Mouse (Mus musculus): Measurements from ENCODE around the gene Oasl2. TPM values are rescaled to one million over a fixed set of nuclear protein-coding genes. Genes with fewer than 3 reads are reported as not detected.
"Not testable (repeated sequence)": the region's sequence is repeated elsewhere in the genome, so short reads cannot be mapped to it uniquely, and the experiment has no call there.

Oasl2 gene
- polyA plus RNA-seq, 1 experiment: 2.1 TPM

DNA sequence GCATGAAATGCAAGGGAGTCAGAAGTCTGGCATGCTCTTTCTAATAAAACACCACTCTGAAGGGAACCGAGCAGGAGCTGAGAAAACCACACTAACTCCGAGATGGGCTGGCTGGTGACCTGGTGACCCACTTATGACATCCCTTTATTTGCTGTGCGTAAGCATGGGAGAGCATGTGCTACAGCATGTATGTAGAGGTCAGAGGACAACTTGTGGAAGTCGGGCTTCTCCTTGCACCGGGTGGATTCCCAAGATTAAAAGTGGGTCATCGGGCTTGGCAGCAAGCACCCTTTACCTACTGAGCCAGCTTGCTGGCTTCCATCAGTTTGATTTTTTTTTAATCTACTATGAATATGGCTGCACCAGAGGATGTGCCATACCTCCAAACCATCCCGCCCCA is 19.2 kb upstream of the Oasl2 start:
- no peaks in the 10 kb centered on the region for H3K79me2 ChIP-seq (ENCODE audit: control insufficient read depth, insufficient read depth)
- peaks cover 45% of the 10 kb centered on the region for H3K27me3 ChIP-seq (ENCODE audit: control insufficient read depth, insufficient read depth, insufficient read length)
- no peak overlapping the region for H3K4me3 ChIP-seq
- H3ac ChIP-seq (ENCODE audit: control insufficient read depth, insufficient read length): no peak overlapping the region
- H3K4me2 ChIP-seq (ENCODE audit: low read depth): no peak overlapping the region
- no peaks in the 10 kb centered on the region for H3K36me3 ChIP-seq (ENCODE audit: control insufficient read depth, insufficient read depth)
- TF ChIP-seq MYOD1 (IDR thresholded peaks at IDR 0.05; ENCODE audit: control insufficient read depth in 1 of 3, insufficient read length in 2 of 3, low read depth in 2 of 3) (no peak), POLR2AphosphoS2 (IDR thresholded peaks at IDR 0.05; ENCODE audit: insufficient read length, low read depth) (no peak), POLR2A (IDR thresholded peaks at IDR 0.05; ENCODE audit: insufficient read length, low read depth) (no peak), SRF (IDR thresholded peaks at IDR 0.05; ENCODE audit: control insufficient read depth, insufficient read length, low read depth) (no peak), TCF12 (IDR thresholded peaks at IDR 0.05; ENCODE audit: insufficient read depth, poor library complexity, severe bottlenecking) (no peak), TCF3 (IDR thresholded peaks at IDR 0.05; ENCODE audit: insufficient read length, low read depth) (no peak), REST (IDR thresholded peaks at IDR 0.05; ENCODE audit: insufficient read depth, insufficient read length) (no peak), E2F4 (IDR thresholded peaks at IDR 0.05; ENCODE audit: insufficient read depth) (no peak), MYOG (IDR thresholded peaks at IDR 0.05; ENCODE audit: control insufficient read depth in 1 of 3, insufficient read depth in 1 of 3, insufficient read length in 2 of 3, low read depth in 2 of 3) (no peak), USF1 (IDR thresholded peaks at IDR 0.05; ENCODE audit: low read depth) (no peak), CEBPB (IDR thresholded peaks at IDR 0.05; ENCODE audit: insufficient read depth, poor library complexity, severe bottlenecking) (no peak), MAX (IDR thresholded peaks at IDR 0.05; ENCODE audit: low read depth) (no peak)

DNA sequence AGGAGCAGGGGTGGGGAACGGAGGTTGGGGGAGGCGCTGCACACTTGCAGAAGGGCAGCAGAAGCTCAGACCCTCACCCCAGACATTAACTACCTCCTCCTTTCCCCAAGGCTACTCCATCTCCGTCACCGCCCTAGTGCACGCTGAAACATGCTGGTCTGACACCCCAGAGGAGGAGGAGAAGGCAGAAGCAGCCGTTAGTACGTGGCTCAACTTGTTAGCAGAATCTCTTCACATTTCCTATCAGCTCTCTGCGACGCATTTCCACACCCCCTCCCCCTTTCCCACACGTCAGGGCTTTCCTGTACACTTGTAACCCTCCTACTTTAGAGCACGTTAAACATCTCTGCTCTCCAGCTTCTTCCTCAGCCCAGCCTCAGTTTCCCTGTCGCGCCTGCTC is 17.3 kb upstream of the Oasl2 start:
- H3ac ChIP-seq (ENCODE audit: control insufficient read depth, insufficient read length): no peak overlapping the region
- TF ChIP-seq SRF (IDR thresholded peaks at IDR 0.05; ENCODE audit: control insufficient read depth, insufficient read length, low read depth): no peak
- no peak for TF ChIP-seq TCF12 (IDR thresholded peaks at IDR 0.05; ENCODE audit: insufficient read depth, poor library complexity, severe bottlenecking)
- TF ChIP-seq TCF3 (IDR thresholded peaks at IDR 0.05; ENCODE audit: insufficient read length, low read depth): no peak
- TF ChIP-seq CEBPB (IDR thresholded peaks at IDR 0.05; ENCODE audit: insufficient read depth, poor library complexity, severe bottlenecking): no peak
- TF ChIP-seq REST (IDR thresholded peaks at IDR 0.05; ENCODE audit: insufficient read depth, insufficient read length): no peak
- TF ChIP-seq POLR2A (IDR thresholded peaks at IDR 0.05; ENCODE audit: insufficient read length, low read depth): no peak
- no peak for TF ChIP-seq POLR2AphosphoS2 (IDR thresholded peaks at IDR 0.05; ENCODE audit: insufficient read length, low read depth)
- no peak for TF ChIP-seq USF1 (IDR thresholded peaks at IDR 0.05; ENCODE audit: low read depth)
- TF ChIP-seq MYOG (IDR thresholded peaks at IDR 0.05; ENCODE audit: control insufficient read depth in 1 of 3, insufficient read depth in 1 of 3, insufficient read length in 2 of 3, low read depth in 2 of 3): no peak
- TF ChIP-seq MYOD1 (IDR thresholded peaks at IDR 0.05; ENCODE audit: control insufficient read depth in 1 of 3, insufficient read length in 2 of 3, low read depth in 2 of 3): no peak
- TF ChIP-seq MAX (IDR thresholded peaks at IDR 0.05; ENCODE audit: low read depth): no peak
- no peak for TF ChIP-seq E2F4 (IDR thresholded peaks at IDR 0.05; ENCODE audit: insufficient read depth)
- no peak overlapping the region for H3K4me3 ChIP-seq
- no peaks in the 10 kb centered on the region for H3K36me3 ChIP-seq (ENCODE audit: control insufficient read depth, insufficient read depth)
- no peak overlapping the region for H3K4me2 ChIP-seq (ENCODE audit: low read depth)
- H3K27me3 ChIP-seq (ENCODE audit: control insufficient read depth, insufficient read depth, insufficient read length): peaks cover 33% of the 10 kb centered on the region
- no peaks in the 10 kb centered on the region for H3K79me2 ChIP-seq (ENCODE audit: control insufficient read depth, insufficient read depth)

GRCm38 (mm10) chr5:114882319-114882718 is 14.4 kb upstream of the Oasl2 start:
- peaks cover 19% of the 10 kb centered on the region for H3K27me3 ChIP-seq (ENCODE audit: control insufficient read depth, insufficient read depth, insufficient read length)
- not testable (repeated sequence) for H3K4me2 ChIP-seq (ENCODE audit: low read depth); H3ac ChIP-seq (ENCODE audit: control insufficient read depth, insufficient read length); H3K4me3 ChIP-seq; H3K36me3 ChIP-seq (ENCODE audit: control insufficient read depth, insufficient read depth); H3K79me2 ChIP-seq (ENCODE audit: control insufficient read depth, insufficient read depth)

DNA sequence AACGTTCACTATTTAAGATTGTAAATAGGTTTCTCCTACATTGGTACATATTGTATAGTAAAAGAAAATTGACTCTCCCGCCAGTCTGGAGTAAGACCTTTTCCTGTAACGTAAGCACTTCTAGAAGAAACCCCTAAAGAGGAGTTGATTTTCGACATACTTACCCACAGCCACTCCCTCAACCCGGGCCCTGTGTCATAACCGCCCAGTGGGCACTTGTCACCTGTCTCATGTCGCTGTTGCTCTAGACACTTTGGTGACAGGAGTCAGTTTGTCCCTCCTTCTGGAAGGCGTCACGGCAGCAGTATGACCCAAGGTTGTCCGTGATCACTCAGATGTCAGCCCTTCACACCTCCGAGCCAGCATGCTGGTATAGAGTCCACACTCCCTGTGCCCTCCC is 13.7 kb upstream of the Oasl2 start:
- Histone ChIP-seq H3K36me3 (ENCODE audit: control insufficient read depth, insufficient read depth) (no peaks in the 10 kb centered on the region), H3K27me3 (ENCODE audit: control insufficient read depth, insufficient read depth, insufficient read length) (peaks cover 15% of the 10 kb centered on the region), H3K4me3 (no peak overlapping the region), H3K4me2 (ENCODE audit: low read depth) (no peak overlapping the region), H3ac (ENCODE audit: control insufficient read depth, insufficient read length) (no peak overlapping the region), H3K79me2 (ENCODE audit: control insufficient read depth, insufficient read depth) (no peaks in the 10 kb centered on the region)
- no peak for TF ChIP-seq CEBPB (IDR thresholded peaks at IDR 0.05; ENCODE audit: insufficient read depth, poor library complexity, severe bottlenecking)
- TF ChIP-seq POLR2A (IDR thresholded peaks at IDR 0.05; ENCODE audit: insufficient read length, low read depth): no peak
- no peak for TF ChIP-seq TCF12 (IDR thresholded peaks at IDR 0.05; ENCODE audit: insufficient read depth, poor library complexity, severe bottlenecking)
- TF ChIP-seq SRF (IDR thresholded peaks at IDR 0.05; ENCODE audit: control insufficient read depth, insufficient read length, low read depth): no peak
- no peak for TF ChIP-seq MYOD1 (IDR thresholded peaks at IDR 0.05; ENCODE audit: control insufficient read depth in 1 of 3, insufficient read length in 2 of 3, low read depth in 2 of 3)
- TF ChIP-seq TCF3 (IDR thresholded peaks at IDR 0.05; ENCODE audit: insufficient read length, low read depth): no peak
- no peak for TF ChIP-seq E2F4 (IDR thresholded peaks at IDR 0.05; ENCODE audit: insufficient read depth)
- no peak for TF ChIP-seq USF1 (IDR thresholded peaks at IDR 0.05; ENCODE audit: low read depth)
- TF ChIP-seq MAX (IDR thresholded peaks at IDR 0.05; ENCODE audit: low read depth): no peak

DNA sequence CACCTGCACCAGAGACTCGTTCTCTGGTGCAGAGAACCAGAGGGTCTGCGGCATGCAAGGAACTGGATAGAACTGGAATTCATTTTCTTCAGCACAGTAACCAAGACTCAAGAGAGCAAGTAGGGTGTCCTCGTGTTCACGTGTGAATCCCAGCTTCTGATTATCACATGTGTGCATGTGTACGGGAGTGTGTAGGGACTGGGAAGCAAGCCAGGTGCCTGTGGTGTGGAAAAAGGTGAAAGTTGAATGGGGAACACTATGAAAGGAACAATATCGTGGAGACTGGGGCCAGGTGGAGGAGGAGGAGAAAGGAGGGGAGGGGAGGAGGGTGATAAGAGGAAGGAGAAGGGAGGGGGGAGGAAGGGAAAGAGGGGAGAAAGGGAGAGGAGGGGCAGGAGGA is 9.9 kb upstream of the Oasl2 start:
- Histone ChIP-seq H3K27me3 (ENCODE audit: control insufficient read depth, insufficient read depth, insufficient read length) (no peaks in the 10 kb centered on the region), H3K4me2 (ENCODE audit: low read depth) (no peak overlapping the region), H3K4me3 (no peak overlapping the region), H3K36me3 (ENCODE audit: control insufficient read depth, insufficient read depth) (no peaks in the 10 kb centered on the region), H3K79me2 (ENCODE audit: control insufficient read depth, insufficient read depth) (no peaks in the 10 kb centered on the region), H3ac (ENCODE audit: control insufficient read depth, insufficient read length) (no peak overlapping the region)
- TF ChIP-seq MYOD1 (IDR thresholded peaks at IDR 0.05; ENCODE audit: control insufficient read depth in 1 of 3, insufficient read length in 2 of 3, low read depth in 2 of 3): no peak
- no peak for TF ChIP-seq TCF12 (IDR thresholded peaks at IDR 0.05; ENCODE audit: insufficient read depth, poor library complexity, severe bottlenecking)
- no peak for TF ChIP-seq REST (IDR thresholded peaks at IDR 0.05; ENCODE audit: insufficient read depth, insufficient read length)
- TF ChIP-seq CEBPB (IDR thresholded peaks at IDR 0.05; ENCODE audit: insufficient read depth, poor library complexity, severe bottlenecking): no peak
- TF ChIP-seq USF1 (IDR thresholded peaks at IDR 0.05; ENCODE audit: low read depth): no peak
- no peak for TF ChIP-seq POLR2A (IDR thresholded peaks at IDR 0.05; ENCODE audit: insufficient read length, low read depth)
- TF ChIP-seq POLR2AphosphoS2 (IDR thresholded peaks at IDR 0.05; ENCODE audit: insufficient read length, low read depth): no peak
- TF ChIP-seq SRF (IDR thresholded peaks at IDR 0.05; ENCODE audit: control insufficient read depth, insufficient read length, low read depth): no peak
- TF ChIP-seq MAX (IDR thresholded peaks at IDR 0.05; ENCODE audit: low read depth): no peak
